Mouse (Mus musculus) embryo, embryonic 10 days (tissue): Measurements from ENCODE around the gene Ppp2r5a.

ENCODE experiments used
- DNase-seq: peaks from one replicate; pipeline ENCODE4 v3.0.0-alpha.2; 2015; ENCODE audit warnings: low spot score

Ppp2r5a gene

DNA sequence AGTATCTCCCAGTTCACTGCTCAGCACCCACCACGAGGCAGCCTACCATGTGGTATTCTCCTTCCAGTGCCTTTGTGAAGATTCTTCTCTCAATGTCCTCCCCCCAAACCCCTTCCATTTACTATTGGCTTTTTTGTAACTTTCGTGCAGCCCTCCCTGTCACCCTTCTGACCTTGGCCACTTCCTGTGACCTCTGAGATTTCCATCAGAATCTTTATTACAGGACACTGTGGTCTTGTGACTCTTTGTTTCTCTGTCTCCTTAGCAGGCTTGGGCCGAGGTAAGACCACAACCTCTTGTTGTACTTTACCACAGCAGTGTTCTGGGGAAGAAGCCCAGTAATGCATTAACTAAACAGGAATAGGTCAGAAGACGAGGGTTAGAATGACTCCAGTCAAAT, 15.9 kb upstream of the Ppp2r5a start:
- no peak for DNase-seq

GRCm38 (mm10) chr1:191417111-191417510, 14.0 kb upstream of the Ppp2r5a start:
- no peak for DNase-seq

DNA sequence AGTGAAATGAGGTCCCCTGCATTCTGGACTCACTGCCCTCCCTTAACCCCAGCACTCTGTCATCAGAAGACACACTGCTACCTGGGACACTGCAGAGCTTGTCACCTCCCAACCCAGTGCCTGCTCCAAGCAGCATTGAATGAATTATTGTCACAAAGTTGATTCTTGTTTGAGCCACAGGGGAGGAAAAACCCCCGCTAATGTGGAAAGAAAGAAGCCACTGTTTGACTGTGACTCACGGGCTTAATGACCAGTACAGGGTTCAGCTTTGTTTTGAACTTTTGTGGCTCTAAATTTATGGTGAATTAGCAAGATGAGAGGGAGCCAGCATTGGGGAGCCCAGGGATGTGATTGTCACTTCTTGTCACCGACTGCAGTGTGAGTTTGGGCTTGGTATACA, 13.5 kb upstream of the Ppp2r5a start:
- peak; percentile 22 for DNase-seq

GRCm38 (mm10) chr1:191414432-191414831, 11.4 kb upstream of the Ppp2r5a start:
- DNase-seq = no peak

GRCm38 (mm10) chr1:191413691-191414415, 10.8 kb upstream of the Ppp2r5a start:
- no peak for DNase-seq

- DNase-seq = no peak
These were observed 7.4 kb upstream of the Ppp2r5a start for GRCm38 (mm10) chr1:191410294-191411036.

DNA sequence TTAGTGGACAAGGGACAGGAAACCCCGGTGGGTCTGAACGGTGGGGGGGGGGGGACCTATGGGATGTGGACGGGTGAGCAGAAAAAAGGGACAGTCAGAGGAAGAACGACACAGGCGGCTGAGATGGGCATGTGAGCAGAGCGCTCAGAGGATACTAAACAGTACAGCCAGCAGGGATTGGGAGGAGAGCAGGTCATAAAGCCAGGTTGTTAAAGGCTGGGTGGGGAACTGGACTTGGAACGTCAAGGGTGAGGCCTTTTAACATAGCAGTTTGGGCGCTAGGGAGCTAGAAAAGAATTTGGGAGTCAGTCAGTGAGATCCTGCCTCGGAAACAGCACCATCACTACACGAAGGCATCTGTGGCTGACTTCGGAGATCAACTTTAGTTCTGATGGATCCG, 4.2 kb upstream of the Ppp2r5a start:
- DNase-seq = no peak

DNA sequence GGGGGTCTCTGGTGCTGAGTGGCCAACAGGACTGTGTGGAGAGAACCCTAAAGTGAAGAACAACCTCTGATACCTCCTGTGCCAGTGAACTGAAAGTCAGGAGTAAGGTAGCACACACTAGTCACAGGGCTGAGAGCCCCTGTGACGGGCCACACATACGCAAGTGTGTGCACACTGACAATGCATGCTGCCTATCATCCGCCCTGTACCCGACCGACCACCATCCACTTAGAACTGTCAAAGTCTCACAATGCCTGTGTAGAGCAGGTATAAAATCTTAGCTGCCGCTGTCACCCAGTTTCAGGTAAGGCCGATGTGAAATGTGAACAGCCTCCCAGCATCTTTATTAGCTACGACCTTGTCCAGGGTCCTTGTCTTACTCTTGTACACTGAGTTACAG, 3.4 kb upstream of the Ppp2r5a start:
- DNase-seq = no peak

- DNase-seq = no peak
These were observed 1.8 kb upstream of the Ppp2r5a start for GRCm38 (mm10) chr1:191404721-191405329.

GRCm38 (mm10) chr1:191404301-191404700, 1.2 kb upstream of the Ppp2r5a start:
- DNase-seq = no peak

DNA sequence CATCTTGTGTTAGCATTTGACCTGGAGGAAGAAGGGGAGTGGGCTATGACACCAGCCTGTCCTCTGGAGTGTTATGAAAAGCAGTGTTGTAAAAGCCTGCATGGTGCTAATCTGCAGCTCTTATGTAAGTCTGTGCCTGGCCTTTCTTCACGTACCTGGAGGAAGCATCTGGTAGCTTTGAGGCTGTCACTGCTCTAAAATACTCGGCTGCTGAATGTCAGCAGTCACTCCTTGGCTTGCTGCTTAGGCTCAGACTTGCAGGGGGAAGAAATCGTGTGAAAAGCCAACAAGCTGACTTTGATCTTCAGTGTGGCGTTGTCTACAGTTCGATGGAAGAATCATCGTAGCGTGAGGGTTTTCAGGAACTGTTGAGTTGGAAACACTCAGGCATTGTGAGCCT, 566 bp downstream of the Ppp2r5a start:
- DNase-seq = no peak

- DNase-seq = peak; percentile 100
These were observed 5.9 kb downstream of the Ppp2r5a start for GRCm38 (mm10) chr1:191396897-191397849.

- DNase-seq = no peak
These were observed 6.6 kb downstream of the Ppp2r5a start for GRCm38 (mm10) chr1:191396446-191396845.

GRCm38 (mm10) chr1:191395871-191396433, 7.1 kb downstream of the Ppp2r5a start:
- DNase-seq = peak; percentile 59

- no peak for DNase-seq
These were observed 7.9 kb downstream of the Ppp2r5a start for GRCm38 (mm10) chr1:191395200-191395599.

DNA sequence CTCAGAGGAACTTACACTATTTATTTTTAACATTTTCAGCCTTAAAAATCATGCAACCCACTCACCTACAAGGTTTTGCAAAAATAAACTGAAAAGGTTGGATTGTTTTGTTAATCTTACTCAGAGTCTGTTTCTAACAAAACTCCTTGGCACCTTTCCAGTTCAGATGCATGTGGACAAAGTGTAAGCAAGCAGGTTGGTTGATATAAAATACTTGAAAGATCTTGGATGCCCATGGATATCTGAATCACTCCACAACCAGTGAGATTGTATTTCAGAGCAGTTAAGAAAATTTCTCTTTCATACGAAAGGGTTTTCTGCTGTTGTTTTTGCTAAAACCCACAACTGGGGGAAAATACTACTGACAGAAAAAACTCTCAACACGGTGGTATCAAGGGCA, 8.9 kb downstream of the Ppp2r5a start:
- no peak for DNase-seq

DNA sequence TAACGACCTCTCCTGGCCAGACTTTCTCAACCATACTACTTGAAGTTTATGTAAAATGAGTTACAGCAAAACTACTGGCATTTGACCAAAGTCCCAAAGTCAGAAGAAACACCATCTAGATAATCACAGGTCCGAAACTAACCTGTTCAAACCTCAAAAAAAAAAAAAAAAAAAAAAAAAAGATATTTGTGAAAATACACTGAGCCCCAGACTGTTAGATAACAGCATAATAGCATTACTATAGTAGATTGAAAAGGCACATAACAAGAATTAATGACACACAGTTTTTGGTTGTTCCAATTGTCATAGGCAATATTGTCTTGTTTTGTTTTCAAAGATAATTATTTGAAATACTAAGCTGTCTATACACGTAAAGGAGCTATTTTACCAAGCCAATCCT, 9.5 kb downstream of the Ppp2r5a start:
- DNase-seq = no peak

DNA sequence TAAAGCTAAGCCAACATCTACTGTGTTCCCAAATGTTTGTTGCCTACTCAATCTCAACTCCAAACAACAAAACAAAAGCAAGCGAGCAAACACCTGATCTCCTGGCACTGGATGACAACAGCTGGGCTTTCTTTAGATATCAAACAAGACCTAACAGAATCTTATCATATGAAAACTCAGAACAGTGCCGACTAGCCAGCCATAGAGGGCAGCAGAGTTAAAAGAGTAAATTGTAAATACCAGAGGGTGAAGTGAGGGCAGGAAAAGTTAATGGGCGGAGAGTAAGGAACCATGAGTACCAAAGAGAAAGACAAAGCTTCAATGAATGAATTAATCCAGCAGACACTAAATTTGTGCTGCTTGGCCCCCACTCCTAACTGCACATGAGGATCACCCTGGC, 11.8 kb downstream of the Ppp2r5a start:
- peak; percentile 78 for DNase-seq

DNA sequence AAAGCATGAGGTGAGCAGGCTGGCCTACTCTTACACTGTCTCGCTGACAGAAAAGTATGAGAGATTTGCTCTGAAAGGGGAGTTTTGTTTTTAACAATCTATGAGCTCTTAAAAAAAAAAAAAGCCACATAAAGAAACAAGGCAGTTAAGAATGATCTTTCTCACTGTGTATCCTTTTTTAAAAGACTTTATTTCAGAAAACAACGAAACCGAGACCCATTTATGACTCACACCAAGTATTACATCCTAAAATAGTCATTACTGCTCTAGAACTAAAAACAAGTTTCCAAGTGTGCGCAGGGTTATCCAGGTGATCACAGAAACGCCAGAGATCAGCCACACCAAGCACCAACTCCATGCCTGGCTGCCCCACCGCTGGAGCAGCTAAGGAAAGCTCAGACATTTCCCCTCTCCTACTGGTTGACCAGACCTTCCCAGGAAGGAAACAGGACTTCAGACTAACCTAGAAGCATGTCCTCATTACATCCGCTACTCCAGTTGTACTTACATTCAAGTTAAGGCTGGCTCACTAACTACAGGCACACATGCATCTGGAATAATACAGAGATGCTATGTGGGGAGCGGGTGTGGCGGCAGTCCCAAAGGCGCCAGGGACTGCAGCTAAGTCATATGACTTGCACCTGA, 18.2 kb downstream of the Ppp2r5a start:
- no peak for DNase-seq

- no peak for DNase-seq
These were observed 20.9 kb downstream of the Ppp2r5a start for GRCm38 (mm10) chr1:191381955-191382736.
